Comparison of ENCODE assay signal across 9 mouse cellular contexts in the genomic region with DNA sequence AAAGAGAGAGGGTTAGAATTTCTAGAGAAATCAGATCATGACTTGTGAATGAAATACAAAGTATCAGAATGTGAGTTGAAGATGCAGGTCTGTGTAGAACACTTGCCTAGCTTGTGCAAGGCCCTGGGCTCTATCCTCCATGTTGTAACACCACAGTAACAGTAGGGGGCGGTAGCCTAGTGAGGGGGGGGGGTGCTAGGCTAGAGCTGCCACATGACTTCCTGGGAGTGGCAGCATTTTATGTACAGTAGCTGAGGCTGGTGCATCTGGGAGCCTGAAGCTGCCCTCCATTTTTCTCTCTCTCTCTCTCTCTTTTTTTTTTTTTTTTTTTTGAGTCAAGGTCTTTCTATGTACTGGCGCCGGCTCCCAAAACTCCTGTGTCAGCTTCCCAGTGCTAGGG. TPM values are rescaled to one million over a fixed set of nuclear protein-coding genes. Genes with fewer than 3 reads are reported as not detected.
DNase-seq lines count a peak whose midpoint lies in the region; ATAC-seq lines count a peak whose summit lies in the region.
"Had no signal": no experiment of that assay in that cellular context is flagged by ENCODE, and none has a peak within 500 bp of the region (broad histone marks: within the 10 kb centered on the region; RNA-seq: fewer than 3 reads in every experiment).

No protein-coding gene starts in this region.

- peak; percentile 36 for DNase-seq in kidney, postnatal 10 days
- no peak for DNase-seq in kidney, postnatal 36 days
- DNase-seq in ES-CJ7 (ENCODE audit: low read depth, low spot score) = peak; percentile 87
- no peak for DNase-seq in spleen, postnatal 10 days (ENCODE audit: low spot score in 2 of 2)
- DNase-seq in layer of hippocampus, adult 9-10 months (ENCODE audit: low spot score) = no peak
- DNase-seq in cerebellum, postnatal 14 days = no peak

- H3K4me3 ChIP-seq in brown adipose tissue, adult 24 weeks (ENCODE audit: insufficient read depth, low read depth, low read length) = no peak overlapping the region

- H3K4me1 ChIP-seq in brown adipose tissue, adult 24 weeks (ENCODE audit: control insufficient read depth, insufficient read depth, insufficient read length, low read length) = peaks cover 43% of the 10 kb centered on the region

- peak overlapping the region; percentile 78 for H3K27ac ChIP-seq in brown adipose tissue, adult 24 weeks (replicated peaks; ENCODE audit: low read depth, low read length)

- ATAC-seq in megakaryocyte-erythroid progenitor cell, adult 5-6 weeks (replicated peaks; ENCODE audit: low FRiP score, low TSS enrichment, poor library complexity, severe bottlenecking) = peak; percentile 40; the same call in 1 of the 2 replicates
- ATAC-seq: forebrain, embryonic 14.5 days had no signal

RNA-seq across cellular contexts. Expression of gene Trim8, which starts 9.3 kb away (rescaled TPM):
- polyA plus RNA-seq in brown adipose tissue, adult 24 weeks (2012; ENCODE audit: insufficient read depth, insufficient read length, missing spikeins) = 12.4 and 17.4 TPM in 2 replicates
- total RNA-seq in megakaryocyte-erythroid progenitor cell, adult 5-6 weeks (2014; fragmentation: Nextera tagmentation) = 20.8 and 22.3 TPM in 2 replicates
- 9.9 and 18.2 TPM in 2 replicates for total RNA-seq in megakaryocyte-erythroid progenitor cell, adult 5-6 weeks (2017)

Comparison
In these comparisons a context has a peak if more than half of its experiments do, and no peak if none do; other contexts are left out.
1. DNase-seq: peak in kidney, postnatal 10 days (single experiment) and ES-CJ7 (single experiment); none in kidney, postnatal 36 days (0 of 2), spleen, postnatal 10 days (0 of 2), layer of hippocampus, adult 9-10 months (single experiment) and cerebellum, postnatal 14 days (0 of 2).